Mouse (Mus musculus) testis, adult 2 months (tissue): ENCODE data around the gene Pigk. TPM values are rescaled to one million over a fixed set of nuclear protein-coding genes. Genes with fewer than 3 reads are reported as not detected.
A peak's percentile ranks its signal among the peaks of the same experiment; 100 is the strongest.

Experiments used
- H3K27ac ChIP-seq: fragments of 200-500 bp; 2 replicates; pipeline ENCODE4 v1.5.1; 2012; ENCODE audit warnings: low read depth, low read length; ENCODE audit not compliant: control insufficient read depth, insufficient read depth
- H3K27me3 ChIP-seq: fragments of 200-500 bp; 2 replicates; pipeline ENCODE4 v1.6.1; 2012; ENCODE audit warnings: mild to moderate bottlenecking, low read length, moderate library complexity; ENCODE audit not compliant: control insufficient read depth, insufficient read depth
- H3K36me3 ChIP-seq: fragments of 200-500 bp; 2 replicates; pipeline ENCODE4 v1.6.1; 2012; ENCODE audit warnings: mild to moderate bottlenecking, low read length; ENCODE audit not compliant: control insufficient read depth, insufficient read depth
- H3K4me1 ChIP-seq: fragments of 200-500 bp; 2 replicates; pipeline ENCODE4 v1.6.1; 2012; ENCODE audit warnings: low read length; ENCODE audit not compliant: control insufficient read depth, insufficient read depth
- H3K4me3 ChIP-seq: fragments of 200-500 bp; 2 replicates; pipeline ENCODE4 v1.5.1; 2012; ENCODE audit warnings: low read depth, mild to moderate bottlenecking, low read length, moderate library complexity, mixed read lengths; ENCODE audit not compliant: control insufficient read depth
- CTCF ChIP-seq: fragments of 200-500 bp; IDR thresholded peaks from 2 replicates; pipeline ENCODE4 v1.5.1; 2012; ENCODE audit warnings: low read depth, mild to moderate bottlenecking, inconsistent platforms, low read length, moderate library complexity; ENCODE audit not compliant: control insufficient read depth, insufficient read depth, insufficient replicate concordance
- POLR2A ChIP-seq: fragments of 200-500 bp; IDR thresholded peaks from 2 replicates; pipeline ENCODE4 v1.6.1; 2012; ENCODE audit warnings: low read depth, mild to moderate bottlenecking, inconsistent platforms, low read length, moderate library complexity; ENCODE audit not compliant: control insufficient read depth
- polyA plus RNA-seq: library from polyadenylated mRNA; depleted of rRNA; stranded (reverse); fragments of >200 nt; gene quantifications from 2 replicates; pipeline ENCODE4 v1.2.3, GENCODE M21; 2012; rRNA removed

Pigk gene
- polyA plus RNA-seq, result 23.9 and 34.6 TPM in 2 replicates

GRCm38 (mm10) chr3:152713991-152714902 lies at the start of gene Pigk:
Gene Pigk, plus strand, starts transcription at chr3:152714100.
- TF ChIP-seq CTCF, result 0 out of 2 replicates have a peak, but pooled peaks have one; percentile 3
- TF ChIP-seq POLR2A, result peak; percentile 85
- Histone ChIP-seq H3K27me3 (no peaks in the 10 kb centered on the region), H3K36me3 (no peaks in the 10 kb centered on the region), H3K4me3 (peak within 1 kb of the TSS; percentile 99), H3K27ac (peak within 1 kb of the TSS; percentile 92), H3K4me1 (peaks cover 2% of the 10 kb centered on the region; the same call in 1 of the 2 replicates)

DNA sequence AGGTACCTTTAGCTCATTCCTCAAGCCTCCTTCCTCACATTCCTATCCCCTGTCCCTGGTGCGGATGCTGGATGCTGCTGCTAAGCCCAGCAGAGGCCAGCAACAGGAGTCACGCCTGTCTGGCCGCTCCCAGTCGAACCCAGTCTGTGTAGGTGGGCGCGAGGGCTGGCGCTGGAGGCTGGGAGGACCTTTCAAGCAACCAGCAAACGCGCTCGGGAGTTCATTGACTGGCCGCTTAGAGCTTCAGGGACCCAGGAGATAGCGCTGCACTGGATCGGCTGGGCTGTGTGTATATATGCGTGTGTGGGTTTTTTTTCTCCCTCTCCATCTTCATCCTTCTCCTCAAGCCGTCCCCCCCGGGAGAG lies 46.9 kb upstream of the Pigk start:
- H3K4me1 ChIP-seq, result peaks cover 10% of the 10 kb centered on the region
- TF ChIP-seq CTCF, result no peak
- TF ChIP-seq POLR2A, result no peak
- H3K27me3 ChIP-seq, result no peaks in the 10 kb centered on the region
- no peaks in the 10 kb centered on the region for H3K36me3 ChIP-seq
- no peak overlapping the region for H3K4me3 ChIP-seq
- H3K27ac ChIP-seq, result no peak overlapping the region

DNA sequence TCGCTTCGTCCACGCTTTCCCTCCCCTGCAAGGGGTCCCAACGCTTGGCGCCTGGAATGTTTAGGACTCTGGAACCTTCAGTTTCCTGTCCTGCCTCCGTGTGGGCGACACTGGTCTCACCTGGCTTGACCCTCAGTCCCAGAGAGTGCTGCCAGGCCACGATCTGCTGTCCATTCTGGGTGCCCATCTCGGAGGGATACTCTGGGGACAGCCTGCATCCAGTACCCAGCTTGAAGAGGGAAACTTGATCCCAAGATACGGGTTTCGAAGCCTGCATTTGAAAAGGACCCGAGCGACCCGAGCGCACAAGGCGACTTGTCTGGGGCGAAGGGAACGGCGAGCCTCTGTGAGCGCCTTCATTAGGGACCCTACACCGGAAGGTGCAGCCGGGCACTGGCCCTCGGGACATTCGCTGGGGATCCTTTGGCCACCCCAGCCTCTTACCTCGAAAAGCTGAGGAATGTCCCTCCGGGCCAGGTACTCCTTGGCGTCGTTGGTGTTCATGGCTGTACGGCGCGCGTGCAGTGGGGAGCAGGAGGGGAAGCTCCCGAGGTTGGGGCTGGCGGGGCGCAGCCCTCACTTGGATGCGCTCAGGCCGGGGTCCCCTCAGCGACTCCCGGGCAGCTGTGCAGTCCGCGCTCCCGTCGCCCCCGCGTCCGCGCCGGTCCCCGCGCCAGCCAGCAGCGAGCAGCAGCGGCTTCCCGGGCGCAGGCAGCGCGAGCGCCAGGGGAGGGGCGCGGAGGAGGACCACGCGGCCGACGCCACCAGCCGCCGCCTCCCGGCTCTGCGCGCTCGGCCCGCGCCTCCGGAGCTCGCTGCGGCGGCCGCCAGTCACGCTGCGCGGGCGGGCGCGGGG lies 46.3 kb upstream of the Pigk start:
- TF ChIP-seq POLR2A (no peak), CTCF (no peak)
- Histone ChIP-seq H3K27ac (no peak overlapping the region), H3K4me1 (peaks cover 10% of the 10 kb centered on the region), H3K36me3 (no peaks in the 10 kb centered on the region), H3K4me3 (peak overlapping the region; percentile 30), H3K27me3 (no peaks in the 10 kb centered on the region)

DNA sequence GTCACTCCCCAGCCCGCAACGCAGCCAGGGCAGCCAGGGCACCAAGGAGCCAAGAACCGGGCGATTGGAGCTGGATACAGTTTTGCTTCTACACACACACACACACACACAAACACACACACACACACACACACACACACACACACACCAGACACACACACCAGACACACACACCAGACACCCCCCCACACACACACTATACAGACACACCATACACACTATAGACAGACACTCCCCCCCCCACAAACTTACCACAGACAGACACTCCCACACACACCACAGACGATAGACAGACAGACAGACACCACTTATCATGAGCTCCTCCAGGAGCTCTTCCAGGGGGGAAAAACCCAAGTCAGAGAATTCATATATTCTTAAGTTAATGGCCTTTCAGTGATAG lies 45.7 kb upstream of the Pigk start, which contains the start of gene Ak5:
Gene Ak5, minus strand, starts transcription at position 122 of the 400 bp plus-strand sequence.
- H3K4me3 ChIP-seq, result peak within 1 kb of the TSS; percentile 30
- H3K27me3 ChIP-seq, result no peaks in the 10 kb centered on the region
- TF ChIP-seq POLR2A (no peak), CTCF (no peak)
- no peak within 1 kb of the TSS for H3K27ac ChIP-seq
- no peaks in the 10 kb centered on the region for H3K36me3 ChIP-seq
- peaks cover 10% of the 10 kb centered on the region for H3K4me1 ChIP-seq

DNA sequence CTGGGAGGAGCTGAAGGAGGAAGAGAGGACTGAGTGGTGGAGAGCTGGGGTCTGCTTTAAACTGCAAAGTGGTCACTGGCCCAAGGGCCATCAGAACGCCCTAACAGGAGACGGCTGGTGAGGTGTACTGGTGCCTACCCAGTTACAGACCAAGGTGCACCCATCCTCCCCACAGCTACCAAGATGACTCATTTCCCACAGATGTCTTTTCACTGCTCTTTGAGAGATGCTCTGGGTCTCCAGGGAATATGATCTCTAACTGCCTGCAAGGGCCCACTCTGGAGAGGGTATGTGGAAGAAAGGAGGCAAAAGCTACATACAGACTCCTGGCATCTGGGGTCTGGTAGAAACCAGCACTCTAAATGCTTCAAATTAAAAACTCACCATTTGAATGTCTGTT lies 45.1 kb upstream of the Pigk start:
- no peaks in the 10 kb centered on the region for H3K36me3 ChIP-seq
- peaks cover 10% of the 10 kb centered on the region for H3K4me1 ChIP-seq
- TF ChIP-seq POLR2A (no peak), CTCF (no peak)
- H3K27me3 ChIP-seq, result no peaks in the 10 kb centered on the region
- H3K4me3 ChIP-seq, result no peak overlapping the region
- no peak overlapping the region for H3K27ac ChIP-seq

- TF ChIP-seq CTCF, result no peak
- no peak for TF ChIP-seq POLR2A
- Histone ChIP-seq H3K36me3 (no peaks in the 10 kb centered on the region), H3K4me1 (peaks cover 10% of the 10 kb centered on the region), H3K27me3 (no peaks in the 10 kb centered on the region), H3K27ac (no peak overlapping the region), H3K4me3 (no peak overlapping the region)
Observed at GRCm38 (mm10) chr3:152669783-152670182, 44.1 kb upstream of the Pigk start.

DNA sequence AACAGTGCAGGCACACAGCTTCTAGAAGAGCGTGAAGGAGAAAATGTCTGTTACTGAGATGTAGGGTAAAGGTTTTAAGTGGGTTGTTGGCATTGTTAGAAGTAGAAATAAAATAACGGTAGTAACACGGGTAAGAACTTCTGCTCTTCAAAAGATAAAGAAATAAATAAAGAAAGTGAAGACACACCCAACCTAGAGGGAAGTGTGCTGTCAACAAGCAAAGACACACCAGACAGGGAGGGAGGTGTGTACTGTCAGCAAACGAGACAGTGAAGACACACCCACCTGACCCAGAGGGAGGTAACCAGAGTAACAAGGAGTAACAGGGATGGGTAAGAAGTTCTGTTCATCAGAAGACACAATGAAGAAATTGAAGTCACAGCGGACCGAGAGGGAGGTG lies 39.2 kb upstream of the Pigk start:
- Histone ChIP-seq H3K27ac (no peak overlapping the region), H3K36me3 (no peaks in the 10 kb centered on the region), H3K4me1 (no peaks in the 10 kb centered on the region), H3K4me3 (no peak overlapping the region), H3K27me3 (no peaks in the 10 kb centered on the region)
- TF ChIP-seq POLR2A (no peak), CTCF (no peak)

GRCm38 (mm10) chr3:152688532-152688931 lies 25.4 kb upstream of the Pigk start:
- no peak for TF ChIP-seq POLR2A
- no peak for TF ChIP-seq CTCF
- Histone ChIP-seq H3K36me3 (no peaks in the 10 kb centered on the region), H3K4me3 (no peak overlapping the region), H3K27me3 (no peaks in the 10 kb centered on the region), H3K27ac (no peak overlapping the region), H3K4me1 (0 out of 2 replicates have a peak, but pooled peaks cover 2% of the 10 kb centered on the region)
